Mouse (Mus musculus) intestine, embryonic 14.5 days (tissue): Measurements from ENCODE around the gene Mdp1. TPM values are rescaled to one million over a fixed set of nuclear protein-coding genes. Genes with fewer than 3 reads are reported as not detected.

ENCODE experiments used
- ATAC-seq: fragments of 200-750 bp; cut with Nextera tagmentation; replicated peaks from 2 replicates; pipeline ENCODE4 v1.8.0; 2017; ENCODE audit warnings: low read depth, moderate number of reproducible peaks, moderate TSS enrichment, moderate library complexity; ENCODE audit not compliant: low FRiP score, low TSS enrichment
- DNase-seq: peaks from one replicate; pipeline ENCODE4 v3.0.0-alpha.2; 2018; ENCODE audit warnings: low spot score
- H3K27ac ChIP-seq: fragments of 300-500 bp; sonication (generic); 2 replicates; pipeline ENCODE4 v1.5.1; 2014; ENCODE audit warnings: low read depth, mild to moderate bottlenecking, control low read depth
- H3K27me3 ChIP-seq: fragments of 300-500 bp; sonication (generic); replicated peaks from 2 replicates; pipeline ENCODE4 v1.6.1; 2014; ENCODE audit warnings: low read length, control low read depth; ENCODE audit not compliant: control insufficient read depth, insufficient read depth
- H3K36me3 ChIP-seq: fragments of 300-500 bp; sonication (generic); 2 replicates; pipeline ENCODE4 v1.6.1; 2014; ENCODE audit warnings: low read length, control low read depth; ENCODE audit not compliant: control insufficient read depth, insufficient read depth
- H3K4me1 ChIP-seq: fragments of 300-500 bp; sonication (generic); replicated peaks from 2 replicates; pipeline ENCODE4 v1.6.1; 2014; ENCODE audit warnings: low read length, control low read depth, mixed read lengths; ENCODE audit not compliant: control insufficient read depth, insufficient read depth
- H3K4me2 ChIP-seq: fragments of 300-500 bp; sonication (generic); 2 replicates; pipeline ENCODE4 v1.6.1; 2014; ENCODE audit warnings: low read length
- H3K4me3 ChIP-seq: fragments of 300-500 bp; sonication (generic); 2 replicates; pipeline ENCODE4 v1.5.1; 2014; ENCODE audit warnings: low read depth, low read length, control low read depth, mixed read lengths
- H3K9ac ChIP-seq: fragments of 300-500 bp; sonication (generic); 2 replicates; pipeline ENCODE4 v1.6.1; 2014; ENCODE audit warnings: mild to moderate bottlenecking, low read length
- H3K9me3 ChIP-seq: fragments of 300-500 bp; sonication (generic); 2 replicates; pipeline ENCODE4 v1.6.1; 2016; ENCODE audit warnings: low read length, control low read depth; ENCODE audit not compliant: control insufficient read depth
- WGBS: fragments of 180-500 bp; shearing (Covaris S2); extraction: QIAGEN DNeasy Blood & Tissue Kit; methylation state at CpG from one replicate; pipeline ENCODE4 v1.1.7; 2014; 5-methylcytosine and 5-hydroxymethylcytosine counted together
- polyA plus RNA-seq: library from polyadenylated mRNA; unstranded; fragments of >200 nt; fragmentation: Nextera tagmentation; extraction: Ambion mirVana; gene quantifications from 2 replicates; pipeline ENCODE4 v1.2.1, GENCODE M21; 2014

Gene Mdp1
- 53.8 and 58.9 TPM in 2 replicates for polyA plus RNA-seq

DNA sequence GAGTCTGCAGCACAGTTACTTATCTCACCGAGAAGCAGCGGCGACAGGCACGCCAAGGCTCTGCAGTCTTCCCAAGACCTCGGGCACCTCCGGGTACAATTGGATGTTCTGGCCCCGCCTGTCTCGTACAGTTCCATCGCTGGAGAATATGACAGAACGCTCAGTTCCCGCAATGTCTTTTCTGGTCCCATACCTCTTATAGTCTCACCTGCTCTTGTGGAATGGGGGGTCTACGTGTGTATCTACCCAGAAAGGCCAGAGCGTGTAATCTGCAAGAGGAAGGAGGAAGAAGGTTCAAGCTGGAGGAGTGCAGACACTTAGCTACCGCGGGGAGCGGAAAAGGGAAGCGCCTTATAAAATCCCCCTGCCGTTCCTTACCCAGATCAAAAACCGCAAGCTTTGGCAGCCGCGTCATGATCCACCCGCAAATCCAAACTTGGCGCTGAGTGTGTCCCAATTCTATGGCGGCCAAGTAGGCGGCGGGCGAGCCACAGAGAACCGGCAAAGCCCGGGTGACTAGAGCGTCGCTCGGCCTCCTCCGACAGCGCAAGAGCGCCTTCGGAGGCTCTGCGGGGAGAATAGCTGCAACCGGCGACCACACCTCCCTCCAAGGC lies at the start of gene Mdp1:
Mdp1 (minus strand) TSS at position 549 of the 614 bp plus-strand sequence.
- peak within 1 kb of the TSS; percentile 43; the same call in 1 of the 2 replicates for H3K27ac ChIP-seq
- no peaks in the 10 kb centered on the region for H3K9me3 ChIP-seq
- ATAC-seq (peak; percentile 84), DNase-seq (peak; percentile 80)
- peak within 1 kb of the TSS; percentile 88 for H3K4me3 ChIP-seq
- H3K9ac ChIP-seq, result peak within 1 kb of the TSS; percentile 72
- H3K4me2 ChIP-seq, result peak within 1 kb of the TSS; percentile 62
- H3K36me3 ChIP-seq, result peaks cover 45% of the 10 kb centered on the region
- no peaks in the 10 kb centered on the region for H3K27me3 ChIP-seq
- 1% methylated on average over 39 of the region's 39 CpGs for WGBS
- peaks cover 5% of the 10 kb centered on the region; the same call in 1 of the 2 replicates for H3K4me1 ChIP-seq

DNA sequence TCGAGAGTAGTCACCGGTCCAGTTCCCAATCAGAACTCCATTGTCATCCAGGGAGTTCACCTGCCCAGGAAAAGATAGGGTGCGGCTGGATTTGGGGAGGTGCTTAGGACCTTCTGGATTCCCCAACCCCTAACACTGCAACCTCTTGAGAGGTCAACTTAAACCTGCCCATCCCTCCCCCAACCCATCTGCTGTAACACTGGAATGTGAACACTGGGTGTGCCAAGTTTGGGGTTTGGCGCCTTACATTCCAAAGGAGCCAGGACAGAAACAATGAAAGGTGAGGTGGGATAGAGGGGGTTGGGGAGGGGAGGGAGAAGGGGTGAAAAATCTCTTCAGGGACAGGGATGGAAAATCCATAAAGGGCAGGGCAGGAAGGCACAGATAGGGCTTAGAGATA lies 49.2 kb upstream of the Mdp1 start:
- Histone ChIP-seq H3K27ac (no peak overlapping the region), H3K4me2 (no peak overlapping the region), H3K27me3 (peaks cover 8% of the 10 kb centered on the region; the same call in 1 of the 2 replicates), H3K4me1 (peaks cover 9% of the 10 kb centered on the region; the same call in 1 of the 2 replicates), H3K4me3 (no peak overlapping the region), H3K36me3 (no peaks in the 10 kb centered on the region), H3K9ac (no peak overlapping the region), H3K9me3 (no peaks in the 10 kb centered on the region)
- DNase-seq (no peak), ATAC-seq (no peak)
- WGBS, result 79% methylated on average over 4 of the region's 4 CpGs

DNA sequence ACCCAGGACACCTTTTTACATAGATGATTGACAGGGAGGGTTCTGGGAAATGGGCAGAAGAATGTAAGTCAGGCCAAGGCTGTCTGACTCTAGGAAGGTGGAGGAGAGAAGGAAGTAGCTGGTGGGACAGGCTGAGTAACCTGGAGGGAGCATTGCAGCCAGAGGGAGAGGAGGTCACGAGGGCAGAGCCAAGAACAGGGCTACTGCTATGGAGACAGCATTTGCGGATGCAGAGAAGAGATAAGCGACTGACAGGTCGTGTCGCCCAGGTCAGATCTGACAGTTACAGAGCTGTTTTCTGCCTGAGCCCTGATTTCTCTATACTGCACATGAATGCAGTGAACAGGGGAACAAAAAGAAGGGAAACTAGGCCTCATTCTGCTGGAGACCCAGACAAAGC lies 47.1 kb upstream of the Mdp1 start:
- Histone ChIP-seq H3K4me3 (no peak overlapping the region), H3K4me1 (no peaks in the 10 kb centered on the region), H3K9me3 (no peaks in the 10 kb centered on the region), H3K36me3 (no peaks in the 10 kb centered on the region), H3K27me3 (0 out of 2 replicates have a peak, but pooled peaks cover under 1% of the 10 kb centered on the region), H3K9ac (no peak overlapping the region), H3K4me2 (no peak overlapping the region), H3K27ac (no peak overlapping the region)
- ATAC-seq (no peak), DNase-seq (no peak)
- WGBS, result 67% methylated on average over 5 of the region's 5 CpGs

DNA sequence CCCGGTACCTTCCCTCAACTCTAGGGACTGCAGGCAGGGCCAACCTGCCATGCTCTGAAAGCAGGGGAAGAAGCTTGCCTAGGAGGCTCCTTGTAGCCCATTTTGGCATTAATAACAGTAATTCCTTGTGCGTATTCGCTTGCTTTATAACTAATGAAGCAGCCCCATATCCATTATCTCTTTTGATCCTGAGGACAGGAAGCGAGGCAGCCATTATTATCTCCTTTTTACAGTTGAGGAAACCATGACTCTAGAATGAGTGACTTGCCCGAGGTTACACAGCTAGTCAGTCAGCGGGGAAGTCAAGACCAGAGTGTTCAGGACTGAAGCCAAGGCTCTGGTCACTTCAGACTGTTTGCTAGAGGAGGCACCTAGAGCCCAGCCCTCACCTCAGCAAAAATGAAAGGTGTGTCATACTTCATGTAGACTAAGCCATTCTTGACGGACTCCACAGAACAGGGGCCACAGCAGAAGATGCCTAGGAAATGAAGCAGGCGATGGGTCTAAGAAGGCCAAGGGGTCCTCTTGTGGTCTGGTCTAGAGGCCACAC lies 45.8 kb upstream of the Mdp1 start:
- no peak overlapping the region for H3K4me2 ChIP-seq
- no peak overlapping the region for H3K4me3 ChIP-seq
- H3K4me1 ChIP-seq, result no peaks in the 10 kb centered on the region
- H3K9ac ChIP-seq, result no peak overlapping the region
- DNase-seq (no peak), ATAC-seq (no peak)
- H3K36me3 ChIP-seq, result no peaks in the 10 kb centered on the region
- no peak overlapping the region for H3K27ac ChIP-seq
- no peaks in the 10 kb centered on the region for H3K9me3 ChIP-seq
- no peaks in the 10 kb centered on the region for H3K27me3 ChIP-seq
- WGBS, result 86% methylated on average over 8 of the region's 8 CpGs

DNA sequence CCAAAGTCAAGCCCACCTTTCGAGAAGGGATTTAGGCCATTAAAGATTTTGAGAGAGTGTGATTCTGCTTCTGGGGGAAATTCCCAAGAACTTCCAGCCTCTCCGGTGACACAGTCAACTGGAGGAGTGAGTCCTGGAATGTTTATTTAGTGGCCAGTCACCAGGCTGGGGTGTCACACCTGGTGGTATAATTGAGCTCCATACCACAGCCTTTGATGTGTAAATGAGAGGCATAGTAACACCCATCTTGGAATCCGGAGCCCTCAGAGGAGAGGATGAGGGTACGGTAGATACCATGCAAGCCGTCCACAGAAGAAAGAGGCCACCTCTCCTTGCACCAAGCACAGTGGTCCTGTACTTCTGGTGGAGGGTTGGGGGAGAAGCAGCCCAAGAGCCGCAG lies 42.5 kb upstream of the Mdp1 start:
- H3K9me3 ChIP-seq, result no peaks in the 10 kb centered on the region
- 45% methylated on average over 6 of the region's 6 CpGs for WGBS
- ATAC-seq, result no peak

DNA sequence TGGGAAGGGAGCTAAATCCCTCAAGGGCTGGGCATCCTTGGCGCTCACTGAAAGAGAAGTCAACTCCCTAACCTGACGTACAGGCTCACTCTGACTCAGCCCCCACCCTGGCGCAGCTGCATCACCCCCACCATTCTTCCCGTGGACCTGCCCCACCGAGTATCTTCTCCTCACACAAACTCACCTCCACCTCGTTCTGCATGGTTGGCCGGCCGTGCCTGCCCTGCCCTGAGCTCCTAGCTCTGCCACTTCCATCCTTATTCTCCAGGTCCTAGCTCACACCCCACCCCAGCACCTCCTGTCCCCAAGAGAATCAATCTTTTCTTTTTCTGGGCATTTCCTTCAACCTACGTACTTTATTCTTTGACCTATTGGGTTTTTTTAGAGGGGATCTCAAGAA lies 40.8 kb upstream of the Mdp1 start:
- no peaks in the 10 kb centered on the region for H3K27me3 ChIP-seq
- 58% methylated on average over 9 of the region's 9 CpGs for WGBS
- DNase-seq (no peak), ATAC-seq (no peak)
- no peak overlapping the region for H3K4me2 ChIP-seq
- H3K27ac ChIP-seq, result no peak overlapping the region
- no peaks in the 10 kb centered on the region for H3K9me3 ChIP-seq
- no peaks in the 10 kb centered on the region for H3K4me1 ChIP-seq
- H3K36me3 ChIP-seq, result no peaks in the 10 kb centered on the region
- H3K9ac ChIP-seq, result no peak overlapping the region
- no peak overlapping the region for H3K4me3 ChIP-seq

More for the DNA sequence above, 42.5 kb upstream of the Mdp1 start:
- no peak overlapping the region for H3K9ac ChIP-seq
- no peaks in the 10 kb centered on the region for H3K4me1 ChIP-seq
- no peak overlapping the region for H3K4me2 ChIP-seq
- H3K36me3 ChIP-seq, result no peaks in the 10 kb centered on the region
- no peak for DNase-seq
- H3K27me3 ChIP-seq, result no peaks in the 10 kb centered on the region
- no peak overlapping the region for H3K4me3 ChIP-seq
- no peak overlapping the region for H3K27ac ChIP-seq

DNA sequence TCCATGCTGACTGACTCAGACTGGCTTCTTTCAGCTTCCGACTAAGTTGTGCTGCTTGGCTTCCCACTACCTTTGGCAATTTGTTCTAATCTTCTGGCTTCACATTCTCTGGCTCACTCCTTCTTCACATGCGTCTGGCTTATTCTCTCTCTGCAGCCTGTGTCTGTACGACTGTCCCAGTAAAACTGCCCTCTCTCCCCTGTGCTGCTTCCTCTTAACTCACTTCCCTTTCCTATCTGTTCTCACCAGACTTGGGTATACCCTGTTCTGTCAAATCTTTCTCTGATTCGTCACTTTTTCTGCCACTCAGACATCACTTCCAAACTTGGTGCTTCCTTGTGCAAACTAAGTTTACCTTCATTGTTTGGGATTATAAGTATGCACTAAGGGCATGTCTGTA lies 36.9 kb upstream of the Mdp1 start:
- DNase-seq (no peak), ATAC-seq (no peak)
- Histone ChIP-seq H3K4me1 (no peaks in the 10 kb centered on the region), H3K4me2 (no peak overlapping the region), H3K4me3 (no peak overlapping the region), H3K27me3 (no peaks in the 10 kb centered on the region), H3K9me3 (no peaks in the 10 kb centered on the region), H3K9ac (no peak overlapping the region), H3K36me3 (no peaks in the 10 kb centered on the region), H3K27ac (no peak overlapping the region)
- 80% methylated on average over 4 of the region's 4 CpGs for WGBS

DNA sequence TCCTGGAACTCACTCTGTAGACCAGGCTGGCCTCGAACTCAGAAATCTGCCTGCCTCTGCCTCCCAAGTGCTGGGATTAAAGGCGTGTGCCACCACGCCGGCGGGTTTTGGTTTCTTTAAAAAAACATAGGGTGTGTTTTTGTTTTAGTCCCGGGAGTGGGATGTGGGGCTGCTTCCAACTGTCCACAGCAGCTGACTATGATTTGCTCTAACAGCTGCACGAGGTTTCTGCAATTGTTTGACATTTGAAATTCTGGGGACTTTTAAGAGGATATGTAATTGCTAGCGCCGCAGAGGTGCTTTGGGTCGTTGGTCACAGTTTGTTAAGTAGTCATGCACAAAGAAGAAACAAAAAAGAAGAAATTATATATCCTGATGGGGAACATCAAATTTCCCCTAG lies 29.1 kb upstream of the Mdp1 start:
- no peaks in the 10 kb centered on the region for H3K27me3 ChIP-seq
- H3K36me3 ChIP-seq, result no peaks in the 10 kb centered on the region
- H3K4me1 ChIP-seq, result no peaks in the 10 kb centered on the region
- WGBS, result 74% methylated on average over 10 of the region's 10 CpGs
- H3K27ac ChIP-seq, result no peak overlapping the region
- H3K9ac ChIP-seq, result no peak overlapping the region
- H3K4me2 ChIP-seq, result no peak overlapping the region
- ATAC-seq (no peak), DNase-seq (no peak)
- no peaks in the 10 kb centered on the region for H3K9me3 ChIP-seq
- no peak overlapping the region for H3K4me3 ChIP-seq

DNA sequence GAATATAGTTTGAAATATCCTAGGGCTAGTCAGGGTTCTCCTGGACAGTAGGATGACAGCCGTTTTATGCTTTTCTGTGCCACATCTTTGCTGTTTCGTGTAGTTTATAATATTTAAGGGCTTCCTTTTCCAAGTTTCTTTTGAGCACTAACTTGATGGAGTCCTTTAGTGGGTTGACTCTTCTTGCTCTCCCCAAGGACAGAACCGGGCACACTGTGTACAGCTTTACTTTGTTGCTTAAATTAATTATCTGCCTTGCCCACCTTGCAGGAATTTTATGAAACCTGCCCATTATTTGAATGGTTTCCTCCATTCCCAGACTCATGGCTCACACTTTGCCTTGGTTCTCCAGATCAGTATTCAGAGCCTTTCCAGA lies 21.8 kb upstream of the Mdp1 start:
- 12% methylated on average over 3 of the region's 3 CpGs for WGBS
- Histone ChIP-seq H3K36me3 (peaks cover 35% of the 10 kb centered on the region), H3K4me3 (peak overlapping the region; percentile 76), H3K27me3 (no peaks in the 10 kb centered on the region), H3K9ac (peak overlapping the region; percentile 29; the same call in 1 of the 2 replicates), H3K4me2 (peak overlapping the region; percentile 62), H3K27ac (no peak overlapping the region; the same call in 1 of the 2 replicates), H3K9me3 (no peaks in the 10 kb centered on the region), H3K4me1 (peaks cover 8% of the 10 kb centered on the region; the same call in 1 of the 2 replicates)
- DNase-seq (no peak), ATAC-seq (peak; percentile 13)
